Mouse (Mus musculus) midbrain, embryonic 14.5 days (tissue): Measurements from ENCODE around the gene Sync. TPM values are rescaled to one million over a fixed set of nuclear protein-coding genes. Genes with fewer than 3 reads are reported as not detected.
A peak's percentile ranks its signal among the peaks of the same experiment; 100 is the strongest.

Experiments used
- ATAC-seq: fragments of 200-750 bp; cut with Nextera tagmentation; 2 replicates; pipeline ENCODE4 v1.8.0; 2017; ENCODE audit warnings: moderate number of reproducible peaks, moderate library complexity; ENCODE audit not compliant: low FRiP score, low TSS enrichment
- DNase-seq: peaks from one replicate; pipeline ENCODE4 v3.0.0-alpha.2; 2015
- H3K27ac ChIP-seq: fragments of 300-500 bp; sonication (generic); replicated peaks from 2 replicates; pipeline ENCODE4 v1.5.1; 2014; ENCODE audit warnings: mild to moderate bottlenecking, low read depth, low read length, moderate library complexity
- H3K27me3 ChIP-seq: fragments of 300-500 bp; sonication (generic); 2 replicates; pipeline ENCODE4 v1.6.1; 2014; ENCODE audit warnings: low read length, control low read depth, mixed read lengths; ENCODE audit not compliant: control insufficient read depth, insufficient read depth
- H3K36me3 ChIP-seq: fragments of 300-500 bp; sonication (generic); 2 replicates; pipeline ENCODE4 v1.6.1; 2014; ENCODE audit warnings: low read length, control low read depth; ENCODE audit not compliant: control insufficient read depth, insufficient read depth
- H3K4me1 ChIP-seq: fragments of 300-500 bp; sonication (generic); 2 replicates; pipeline ENCODE4 v1.6.1; 2014; ENCODE audit warnings: mild to moderate bottlenecking, antibody characterized with exemption, low read length, control low read depth; ENCODE audit not compliant: control insufficient read depth, insufficient read depth
- H3K4me2 ChIP-seq: fragments of 300-500 bp; sonication (generic); 2 replicates; pipeline ENCODE4 v1.6.1; 2014; ENCODE audit warnings: mild to moderate bottlenecking, low read length, moderate library complexity
- H3K4me3 ChIP-seq: fragments of 300-500 bp; sonication (generic); replicated peaks from 2 replicates; pipeline ENCODE4 v1.5.1; 2014; ENCODE audit warnings: low read depth, low read length
- H3K9ac ChIP-seq: fragments of 300-500 bp; sonication (generic); replicated peaks from 2 replicates; pipeline ENCODE4 v1.6.1; 2014; ENCODE audit warnings: mild to moderate bottlenecking, low read length, moderate library complexity
- H3K9me3 ChIP-seq: fragments of 300-500 bp; sonication (generic); 2 replicates; pipeline ENCODE4 v1.6.1; 2016; ENCODE audit warnings: low read length, control low read depth, mixed read lengths; ENCODE audit not compliant: control insufficient read depth
- WGBS: fragments of 180-500 bp; shearing (Covaris S2); extraction: QIAGEN DNeasy Blood & Tissue Kit; methylation state at CpG from one replicate; pipeline ENCODE4 v1.1.7; 2014; 5-methylcytosine and 5-hydroxymethylcytosine counted together
- polyA plus RNA-seq: library from polyadenylated mRNA; unstranded; fragments of >200 nt; fragmentation: Nextera tagmentation; extraction: Ambion mirVana; gene quantifications from 2 replicates; pipeline ENCODE4 v1.2.1, GENCODE M21; 2014

The Sync gene
- polyA plus RNA-seq, 1 experiment from 2014 or later: 0.54 TPM

DNA sequence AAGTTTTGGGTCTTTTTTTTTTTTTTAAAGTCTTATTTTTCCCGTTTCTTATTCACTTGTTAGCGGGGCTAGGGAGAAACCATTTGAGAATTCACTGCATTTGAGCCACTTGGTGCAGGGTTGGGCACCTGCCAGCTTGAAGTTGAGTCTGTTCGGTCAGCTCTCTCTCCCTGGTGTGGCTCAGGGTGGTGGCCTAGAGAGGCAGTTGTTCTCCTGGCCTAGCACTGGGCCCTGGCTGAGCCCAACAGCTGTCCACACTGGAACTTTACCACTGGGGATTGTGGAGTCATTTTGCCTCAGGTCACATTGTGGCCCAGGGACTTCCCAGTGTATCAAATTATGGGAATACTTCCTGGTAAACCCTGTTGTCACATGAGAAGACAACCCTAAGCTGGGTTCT, 650 bp downstream of the Sync start:
- Histone ChIP-seq H3K4me2 (peak overlapping the region; percentile 90), H3K27me3 (peaks cover 13% of the 10 kb centered on the region), H3K9me3 (no peaks in the 10 kb centered on the region), H3K36me3 (no peaks in the 10 kb centered on the region), H3K4me1 (peaks cover 9% of the 10 kb centered on the region; the same call in 1 of the 2 replicates), H3K9ac (no peak overlapping the region; the same call in 1 of the 2 replicates), H3K4me3 (peak overlapping the region; percentile 44), H3K27ac (no peak overlapping the region)
- DNase-seq (no peak), ATAC-seq (no peak)
- WGBS: 34% methylated on average over 3 of the region's 3 CpGs

DNA sequence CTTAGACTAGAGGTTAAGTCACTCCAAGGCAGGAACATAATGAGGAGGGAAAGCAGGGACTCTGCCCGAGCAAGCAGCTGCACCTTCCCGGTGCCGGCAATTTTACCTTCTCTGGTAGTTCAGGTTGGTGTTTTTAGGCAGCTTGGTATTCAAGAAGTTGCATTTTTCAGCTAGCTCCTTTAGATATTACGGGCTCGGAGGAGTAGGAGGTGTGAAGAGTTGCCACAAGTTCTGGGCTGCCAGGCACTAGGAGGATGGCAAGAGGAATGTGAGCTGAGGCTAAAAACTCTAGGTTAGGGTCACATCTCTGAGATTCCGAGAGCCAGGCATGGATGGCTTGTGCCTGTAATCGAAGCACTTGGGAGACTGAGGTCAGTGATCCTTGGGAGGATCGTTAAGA, 2.3 kb downstream of the Sync start:
- Histone ChIP-seq H3K9me3 (no peaks in the 10 kb centered on the region), H3K27me3 (peaks cover 13% of the 10 kb centered on the region), H3K4me2 (no peak overlapping the region), H3K4me3 (no peak overlapping the region), H3K27ac (no peak overlapping the region), H3K36me3 (no peaks in the 10 kb centered on the region), H3K4me1 (peaks cover 9% of the 10 kb centered on the region; the same call in 1 of the 2 replicates), H3K9ac (no peak overlapping the region)
- DNase-seq (no peak), ATAC-seq (no peak)
- 94% methylated on average over 8 of the region's 8 CpGs for WGBS

DNA sequence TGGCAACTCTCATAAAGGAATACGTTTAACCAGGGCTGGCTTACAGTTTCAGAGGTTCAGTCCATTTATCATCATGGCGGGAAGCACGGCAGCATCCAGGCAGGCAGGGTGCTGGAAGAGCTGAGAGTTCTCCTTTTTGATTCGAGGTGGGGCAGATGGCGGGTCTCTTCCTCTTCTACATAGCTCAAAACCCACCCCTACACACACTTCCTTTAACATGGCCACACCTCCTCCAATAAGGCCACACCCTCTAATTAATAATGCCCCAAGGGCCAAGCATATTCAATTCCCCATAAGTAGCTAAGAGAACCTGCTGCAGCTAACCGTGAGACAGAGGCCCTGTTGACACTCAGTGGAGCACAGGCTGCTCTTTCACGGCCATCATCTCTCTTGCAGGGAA, 5.4 kb downstream of the Sync start:
- WGBS: 67% methylated on average over 7 of the region's 7 CpGs
- H3K4me3 ChIP-seq: no peak overlapping the region
- no peak for DNase-seq

DNA sequence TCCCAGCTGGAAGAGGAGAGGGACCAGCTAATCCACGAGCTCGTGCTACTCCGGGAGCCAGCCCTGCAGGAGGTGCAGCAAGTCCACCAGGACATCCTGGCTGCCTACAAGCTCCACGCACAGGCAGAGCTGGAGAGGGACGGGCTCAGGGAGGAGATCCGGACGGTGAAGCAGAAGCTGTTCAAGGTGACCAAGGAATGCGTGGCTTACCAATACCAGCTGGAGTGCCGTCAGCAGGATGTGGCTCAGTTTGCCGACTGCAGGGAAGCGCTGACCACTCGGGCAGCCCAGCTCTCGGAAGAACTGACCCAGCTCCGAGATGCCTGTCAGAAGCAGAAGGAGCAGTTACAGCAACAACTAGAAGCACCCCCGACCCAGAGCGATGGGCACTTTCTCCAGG, 6.3 kb downstream of the Sync start:
- H3K36me3 ChIP-seq: no peaks in the 10 kb centered on the region
- no peak overlapping the region for H3K4me3 ChIP-seq
- no peaks in the 10 kb centered on the region for H3K27me3 ChIP-seq
- DNase-seq (no peak), ATAC-seq (no peak)
- 29% methylated on average over 16 of the region's 16 CpGs for WGBS
- 0 out of 2 replicates have a peak overlapping the region, but pooled peaks have one; percentile 6 for H3K9ac ChIP-seq
- no peak overlapping the region for H3K4me2 ChIP-seq
- no peaks in the 10 kb centered on the region for H3K4me1 ChIP-seq
- H3K9me3 ChIP-seq: no peaks in the 10 kb centered on the region
- no peak overlapping the region for H3K27ac ChIP-seq

More for the DNA sequence above, 5.4 kb downstream of the Sync start:
- Histone ChIP-seq H3K4me1 (no peaks in the 10 kb centered on the region), H3K9me3 (no peaks in the 10 kb centered on the region), H3K4me2 (no peak overlapping the region), H3K9ac (no peak overlapping the region), H3K36me3 (no peaks in the 10 kb centered on the region), H3K27ac (no peak overlapping the region), H3K27me3 (no peaks in the 10 kb centered on the region)
- ATAC-seq: no peak

DNA sequence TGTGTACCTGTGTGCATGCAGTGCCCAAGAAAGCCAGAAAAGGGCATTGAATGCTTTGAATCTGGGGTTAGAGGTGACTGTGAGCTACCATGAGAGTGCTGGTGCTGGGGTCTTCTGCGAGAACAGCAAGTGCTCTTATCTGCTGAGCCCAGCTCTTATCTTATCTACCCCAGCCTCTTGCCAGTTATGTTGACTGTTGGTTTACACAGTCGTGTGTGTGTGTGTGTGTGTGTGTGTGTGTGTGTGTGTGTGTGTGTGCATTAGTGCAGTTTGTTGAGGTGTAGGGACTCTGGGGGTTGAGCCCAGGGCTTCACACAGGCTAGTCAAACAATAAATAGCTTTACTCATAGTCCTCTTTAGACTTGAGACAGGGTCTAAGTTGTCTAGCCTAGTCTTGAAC, 7.8 kb downstream of the Sync start:
- ATAC-seq: no peak
- no peak for DNase-seq
- Histone ChIP-seq H3K9ac (no peak overlapping the region), H3K36me3 (no peaks in the 10 kb centered on the region), H3K4me1 (no peaks in the 10 kb centered on the region), H3K9me3 (no peaks in the 10 kb centered on the region), H3K27ac (no peak overlapping the region), H3K4me2 (no peak overlapping the region), H3K4me3 (no peak overlapping the region), H3K27me3 (no peaks in the 10 kb centered on the region)
- WGBS: 78% methylated on average over 2 of the region's 2 CpGs

DNA sequence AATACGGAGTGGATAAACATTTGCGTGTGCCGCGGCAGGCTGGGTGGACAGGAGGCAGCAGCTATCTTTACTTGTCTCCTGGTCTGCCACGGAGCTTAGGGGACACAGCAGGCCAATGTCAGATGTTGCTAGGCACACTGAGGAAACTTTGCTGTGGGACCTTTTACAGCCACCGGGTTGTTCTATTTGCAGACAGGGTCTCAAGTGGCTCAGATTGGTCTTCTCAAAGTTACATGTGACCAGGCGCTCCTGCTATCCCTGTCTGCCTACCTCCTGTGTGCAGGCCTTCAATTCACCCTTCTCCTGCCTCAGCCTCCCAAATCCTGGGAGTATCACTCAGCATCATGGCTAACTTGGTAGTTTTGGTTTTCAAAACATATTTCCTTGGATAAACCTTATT, 8.6 kb downstream of the Sync start:
- Histone ChIP-seq H3K9me3 (no peaks in the 10 kb centered on the region), H3K36me3 (no peaks in the 10 kb centered on the region), H3K4me3 (no peak overlapping the region), H3K4me2 (no peak overlapping the region), H3K27me3 (no peaks in the 10 kb centered on the region), H3K9ac (no peak overlapping the region), H3K27ac (no peak overlapping the region), H3K4me1 (no peaks in the 10 kb centered on the region)
- 96% methylated on average over 7 of the region's 7 CpGs for WGBS
- DNase-seq (no peak), ATAC-seq (no peak)

DNA sequence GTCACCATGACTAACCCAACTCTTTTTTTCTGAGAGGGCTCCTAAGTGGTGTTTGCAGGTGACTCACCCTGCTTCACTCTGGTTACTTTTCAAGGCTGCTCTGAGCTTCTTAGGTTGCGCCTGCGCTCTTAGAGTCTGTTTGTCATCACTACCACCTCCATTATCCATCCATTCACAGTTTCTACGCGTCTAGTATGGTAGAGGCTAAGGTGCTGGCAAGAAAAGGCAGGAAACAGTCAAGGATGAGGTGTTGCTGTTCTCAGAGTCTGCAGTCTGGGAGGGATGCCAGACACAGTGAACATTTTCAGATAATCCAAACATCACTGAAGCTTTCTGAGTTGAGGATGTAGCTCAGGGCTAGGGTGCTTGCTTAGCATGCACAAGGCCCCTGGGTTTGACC, 10.3 kb downstream of the Sync start:
- no peaks in the 10 kb centered on the region for H3K9me3 ChIP-seq
- no peaks in the 10 kb centered on the region for H3K4me1 ChIP-seq
- no peak for DNase-seq
- 90% methylated on average over 4 of the region's 4 CpGs for WGBS
- no peak overlapping the region for H3K4me3 ChIP-seq
- H3K27ac ChIP-seq: no peak overlapping the region
- no peak overlapping the region for H3K4me2 ChIP-seq
- H3K36me3 ChIP-seq: no peaks in the 10 kb centered on the region
- H3K27me3 ChIP-seq: no peaks in the 10 kb centered on the region
- no peak overlapping the region for H3K9ac ChIP-seq
- no peak for ATAC-seq

DNA sequence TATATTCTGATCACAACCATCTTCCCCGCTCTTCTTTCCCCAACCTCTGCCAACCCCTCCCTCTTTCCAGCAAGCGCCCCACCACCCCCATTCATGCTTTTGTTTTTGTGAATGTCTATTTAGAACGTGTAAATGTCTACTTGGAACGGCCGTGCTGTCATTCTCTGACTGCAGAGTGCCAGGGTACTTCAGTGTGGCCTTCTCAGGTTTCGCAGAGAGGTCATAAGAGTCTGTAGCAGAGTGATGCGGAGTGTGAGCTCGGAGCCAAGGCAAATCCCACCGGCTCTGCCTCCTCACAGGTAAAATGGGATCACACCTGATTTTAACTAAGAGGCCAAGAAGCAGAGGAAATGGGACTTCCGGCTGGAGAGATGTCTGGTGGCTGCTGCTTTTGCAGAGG, 11.7 kb downstream of the Sync start:
- Histone ChIP-seq H3K4me3 (no peak overlapping the region), H3K27ac (no peak overlapping the region), H3K4me1 (no peaks in the 10 kb centered on the region), H3K27me3 (no peaks in the 10 kb centered on the region), H3K36me3 (no peaks in the 10 kb centered on the region), H3K9ac (no peak overlapping the region), H3K9me3 (no peaks in the 10 kb centered on the region), H3K4me2 (no peak overlapping the region)
- ATAC-seq: no peak
- 58% methylated on average over 10 of the region's 10 CpGs for WGBS
- DNase-seq: no peak

DNA sequence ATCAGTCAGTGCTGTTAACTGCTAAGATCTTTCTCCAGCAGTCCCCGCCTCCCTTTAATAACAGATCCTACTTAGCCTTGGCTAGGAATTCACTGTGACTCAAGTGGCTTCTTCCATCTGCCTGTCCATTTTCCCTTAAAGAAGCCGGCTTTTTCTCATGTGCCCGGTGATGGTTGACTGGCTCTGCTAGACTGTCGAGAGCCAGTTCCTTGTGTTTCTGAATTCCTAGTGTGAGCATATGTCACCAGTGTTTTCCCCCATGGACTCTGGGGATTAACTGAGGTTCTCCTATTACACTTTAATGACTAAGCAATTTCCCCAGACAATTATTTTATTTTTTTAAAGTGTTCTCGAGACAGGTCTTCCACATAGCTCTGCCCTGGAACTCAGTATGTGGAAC, 16.0 kb downstream of the Sync start:
- H3K4me1 ChIP-seq: no peaks in the 10 kb centered on the region
- DNase-seq (no peak), ATAC-seq (no peak)
- H3K27me3 ChIP-seq: no peaks in the 10 kb centered on the region
- no peaks in the 10 kb centered on the region for H3K9me3 ChIP-seq
- H3K36me3 ChIP-seq: peaks cover 29% of the 10 kb centered on the region
- no peak overlapping the region for H3K4me2 ChIP-seq
- H3K9ac ChIP-seq: no peak overlapping the region
- no peak overlapping the region for H3K27ac ChIP-seq
- 67% methylated on average over 5 of the region's 5 CpGs for WGBS
- no peak overlapping the region for H3K4me3 ChIP-seq
